Mouse (Mus musculus): ENCODE results near the gene Pidd1.
"Not testable (repeated sequence)": the region's sequence is repeated elsewhere in the genome, so short reads cannot be mapped to it uniquely, and the experiment has no call there.

The Pidd1 gene

GRCm38 (mm10) chr7:141457986-141458660, 14.3 kb upstream of the Pidd1 start:
- peak; percentile 77 for DNase-seq

GRCm38 (mm10) chr7:141457236-141457635, 13.4 kb upstream of the Pidd1 start:
- no peak for DNase-seq

GRCm38 (mm10) chr7:141456739-141457138, 12.9 kb upstream of the Pidd1 start:
- DNase-seq = no peak

GRCm38 (mm10) chr7:141455610-141456314, 11.9 kb upstream of the Pidd1 start:
- peak; percentile 84 for DNase-seq

GRCm38 (mm10) chr7:141454967-141455551, 11.2 kb upstream of the Pidd1 start, which contains the start of gene Pnpla2:
Gene Pnpla2 (plus strand): TSS chr7:141455198.
- peak; percentile 90 for DNase-seq

- DNase-seq = no peak
Measured at GRCm38 (mm10) chr7:141453636-141454035, 9.8 kb upstream of the Pidd1 start.

GRCm38 (mm10) chr7:141451928-141452327, 8.1 kb upstream of the Pidd1 start:
- no peak for DNase-seq

- DNase-seq = peak; percentile 94
Measured at GRCm38 (mm10) chr7:141447110-141447991, 3.5 kb upstream of the Pidd1 start, which contains the start of gene Rplp2. Gene Rplp2 (plus strand): TSS chr7:141447370.

GRCm38 (mm10) chr7:141446374-141446773, 2.5 kb upstream of the Pidd1 start:
- not testable (repeated sequence) for DNase-seq

- peak; percentile 55 for DNase-seq
Measured at GRCm38 (mm10) chr7:141443081-141443821, 574 bp downstream of the Pidd1 start.

- no peak for DNase-seq
Measured at GRCm38 (mm10) chr7:141442199-141442598, 1.6 kb downstream of the Pidd1 start.

GRCm38 (mm10) chr7:141441460-141441859, 2.4 kb downstream of the Pidd1 start:
- DNase-seq = no peak

GRCm38 (mm10) chr7:141440613-141441012, 3.2 kb downstream of the Pidd1 start:
- DNase-seq = peak; percentile 82

GRCm38 (mm10) chr7:141439811-141440210, 4.0 kb downstream of the Pidd1 start:
- DNase-seq = peak; percentile 60

- peak; percentile 71 for DNase-seq
Measured at GRCm38 (mm10) chr7:141439140-141439679, 4.6 kb downstream of the Pidd1 start.

GRCm38 (mm10) chr7:141438201-141438968, 5.4 kb downstream of the Pidd1 start:
- peak; percentile 91 for DNase-seq

GRCm38 (mm10) chr7:141437178-141438120, 6.4 kb downstream of the Pidd1 start, which contains the start of gene Slc25a22:
Gene Slc25a22 (minus strand): TSS chr7:141437892.
- DNase-seq = peak; percentile 88

GRCm38 (mm10) chr7:141436523-141436892, 7.3 kb downstream of the Pidd1 start:
- peak; percentile 54 for DNase-seq

GRCm38 (mm10) chr7:141435856-141436522, 7.8 kb downstream of the Pidd1 start:
- no peak for DNase-seq

Measured in cerebellum, adult 9-10 months (tissue).